Mouse (Mus musculus): ENCODE measurements around the gene Gstm4.

DNA sequence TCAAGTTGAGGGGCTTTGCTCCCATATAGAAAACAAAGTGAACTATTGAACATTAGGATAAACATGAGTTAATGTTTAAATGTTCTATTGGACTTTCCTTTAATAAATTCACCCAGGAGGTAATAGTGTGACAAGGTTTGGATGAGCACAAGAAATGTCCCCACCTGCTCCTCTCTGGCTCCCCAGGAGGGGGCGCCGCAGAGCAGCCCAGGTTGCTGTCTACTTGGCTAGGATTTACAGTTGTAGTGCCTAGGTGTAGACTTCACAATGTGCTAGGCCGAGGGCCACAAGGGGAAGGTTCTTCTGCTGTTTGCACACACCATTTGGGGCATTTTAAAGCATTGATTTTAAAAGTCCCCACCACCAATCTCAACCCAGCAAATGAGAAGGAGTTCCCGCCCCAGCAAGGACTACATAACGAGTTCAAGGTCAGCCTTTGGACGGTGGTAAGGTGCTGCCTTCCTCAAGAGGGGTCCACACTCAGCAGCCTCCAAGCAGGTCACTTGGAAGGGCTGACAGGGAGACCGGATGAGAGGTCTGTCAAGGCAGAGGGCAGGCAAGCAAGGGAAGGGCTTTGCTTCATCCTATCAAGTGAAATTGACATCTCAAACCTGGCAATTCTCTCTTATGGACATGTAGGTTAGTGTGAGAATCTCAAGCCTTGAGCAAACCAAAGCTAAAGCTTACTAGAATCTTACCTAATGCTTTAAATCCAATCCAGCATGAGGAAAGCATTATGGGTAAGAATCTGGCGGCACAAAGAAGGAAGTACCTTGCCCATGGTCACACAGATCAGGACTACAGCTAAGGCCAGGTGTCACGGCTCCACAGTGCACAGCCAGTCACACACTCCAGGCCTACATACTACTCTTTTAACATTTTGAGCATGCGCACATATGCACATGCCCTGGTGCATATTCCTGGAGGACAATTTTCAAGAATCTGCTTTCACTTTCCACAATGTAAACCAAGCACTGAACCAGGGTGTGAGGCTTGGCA, 25.9 kb upstream of the Gstm4 start:
- TF ChIP-seq MAX (IDR thresholded peaks at IDR 0.05) (no peak), CTCF (IDR thresholded peaks at IDR 0.05; ENCODE audit: control insufficient read depth, insufficient read depth, insufficient read length) (peak; percentile 75), USF1 (IDR thresholded peaks at IDR 0.05; ENCODE audit: low read depth) (no peak), MYOG (IDR thresholded peaks at IDR 0.05; ENCODE audit: control insufficient read depth, extremely low read depth, insufficient read length) (no peak)

Measured in C2C12 (cell line).